Mouse (Mus musculus): ENCODE results near the gene Mcat. TPM values are rescaled to one million over a fixed set of nuclear protein-coding genes. Genes with fewer than 3 reads are reported as not detected.

Gene Mcat
- total RNA-seq, 4 experiments from 2014 or later: 38.4 to 51.7 (median 43.9) TPM

DNA sequence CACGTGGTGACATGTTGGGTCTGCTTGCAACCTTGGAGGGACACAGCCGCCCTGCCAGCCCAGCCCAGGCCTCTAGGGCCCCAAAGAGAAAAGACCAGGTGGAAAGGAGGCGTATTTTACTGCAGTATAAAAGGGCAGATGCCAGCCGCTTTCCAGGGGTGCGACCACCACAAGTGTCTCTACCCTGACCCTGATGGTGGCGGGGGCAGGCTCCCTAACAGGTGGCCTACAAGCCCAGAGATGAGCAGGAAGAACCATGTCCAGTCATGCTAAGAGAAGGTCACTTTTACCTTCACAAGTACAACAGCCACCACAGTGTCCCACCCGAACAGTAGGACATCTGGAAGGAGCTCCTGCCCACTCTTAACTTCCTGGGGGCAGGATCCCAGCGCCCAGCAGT, 12.0 kb upstream of the Mcat start:
- DNase-seq: no peak

DNA sequence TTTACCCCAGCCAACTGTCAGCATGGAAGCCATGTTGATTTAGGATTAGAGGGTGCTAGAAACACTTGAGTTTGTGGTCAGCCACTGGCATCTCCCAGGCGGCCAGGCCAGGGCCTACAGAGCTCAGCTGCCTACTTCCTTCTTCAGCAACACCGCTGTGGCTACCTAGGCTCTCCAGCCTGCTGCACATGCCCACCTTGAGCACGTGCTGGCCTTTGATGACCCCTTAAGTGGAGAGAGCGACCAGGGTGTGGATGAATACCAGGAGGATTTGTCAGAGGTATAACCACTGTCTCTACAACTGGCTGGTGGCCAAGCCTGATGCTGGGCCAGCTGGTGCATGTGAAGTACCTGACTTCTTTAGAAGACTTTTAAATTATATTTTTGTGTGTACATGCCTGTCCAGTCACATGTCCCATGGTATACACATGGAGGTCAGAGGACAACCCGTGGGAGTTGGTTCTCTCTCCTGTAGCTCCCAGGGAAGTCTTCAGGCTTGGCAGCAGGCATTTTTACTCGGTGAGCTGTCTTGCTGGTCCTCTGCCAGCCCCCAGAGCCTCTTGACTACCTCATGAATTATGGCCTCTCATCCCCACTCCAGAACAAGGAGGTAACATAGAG, 11.3 kb upstream of the Mcat start:
- DNase-seq: peak; percentile 71

DNA sequence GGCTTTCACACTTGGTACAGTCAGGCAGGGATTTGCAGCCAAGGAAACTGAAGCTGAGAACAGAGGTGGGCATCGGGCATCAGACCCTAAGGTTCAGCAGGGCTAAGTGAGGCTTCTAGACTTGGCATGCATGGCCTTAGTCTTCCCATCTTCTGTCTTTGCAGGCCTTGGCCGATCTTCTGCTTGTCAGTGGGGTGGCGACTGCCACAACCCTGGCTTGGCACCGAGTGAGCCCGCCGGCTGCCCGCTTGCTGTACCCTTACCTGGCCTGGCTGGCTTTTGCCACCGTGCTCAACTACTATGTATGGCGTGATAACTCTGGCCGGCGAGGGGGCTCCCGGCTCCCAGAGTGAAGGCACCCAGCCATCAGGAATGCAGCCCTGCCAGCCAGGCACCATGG, 10.0 kb upstream of the Mcat start:
- DNase-seq: no peak

DNA sequence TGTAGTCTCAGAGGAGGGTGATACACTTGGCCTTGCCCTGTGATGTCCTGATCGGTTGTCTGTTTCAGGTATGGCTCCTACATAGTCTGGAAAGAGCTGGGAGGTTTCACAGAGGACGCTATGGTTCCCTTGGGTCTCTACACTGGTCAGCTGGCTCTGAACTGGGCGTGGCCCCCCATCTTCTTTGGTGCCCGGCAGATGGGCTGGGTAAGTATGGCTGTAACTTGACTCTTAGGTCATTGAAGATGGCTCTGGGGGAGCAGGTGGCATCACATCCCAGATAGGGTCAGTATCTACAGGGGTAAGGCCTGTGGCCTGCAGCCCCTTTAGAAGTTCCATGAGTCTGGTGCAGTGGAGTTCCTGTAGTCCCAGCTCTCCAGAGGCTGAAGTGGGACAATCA, 8.5 kb upstream of the Mcat start:
- no peak for DNase-seq

DNA sequence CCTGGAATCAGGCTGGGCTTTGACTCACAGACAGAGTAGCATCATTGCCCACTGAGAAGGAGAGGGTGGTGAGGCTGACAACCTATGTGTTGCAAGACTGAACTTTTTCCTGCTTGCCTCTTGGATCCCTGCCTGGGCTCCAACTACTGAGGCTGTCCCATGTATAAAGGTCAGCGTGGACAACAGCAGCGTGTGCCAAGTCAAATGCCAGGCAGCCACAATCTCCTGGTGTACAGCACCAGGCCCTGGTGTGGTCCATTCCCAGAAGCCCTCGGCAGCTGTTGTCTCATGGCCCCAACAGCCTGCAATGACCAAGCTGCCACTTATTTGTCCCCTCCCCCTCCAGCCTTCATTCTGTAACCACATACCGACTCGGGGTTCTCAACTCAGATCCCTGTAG, 8.0 kb upstream of the Mcat start:
- DNase-seq: peak; percentile 57

DNA sequence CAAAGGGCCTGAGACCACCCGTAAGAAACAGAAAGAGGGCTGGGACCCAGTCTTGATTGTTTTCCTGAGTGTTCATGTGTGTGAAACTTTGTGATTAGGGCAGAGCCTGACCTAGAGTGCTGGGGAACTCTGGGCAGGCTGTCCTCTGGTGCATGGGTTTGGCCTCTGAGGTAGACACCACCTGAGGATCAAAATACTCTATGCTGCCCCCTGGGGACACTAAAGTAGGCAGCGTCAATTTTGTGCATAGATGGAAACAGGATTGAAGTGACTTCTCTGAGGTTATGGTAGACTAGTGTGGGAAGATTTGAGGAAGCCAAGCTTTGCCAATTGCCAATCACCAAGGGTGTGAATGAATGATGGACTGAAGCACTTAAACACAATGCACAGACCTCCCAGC, 7.1 kb upstream of the Mcat start:
- DNase-seq: no peak

DNA sequence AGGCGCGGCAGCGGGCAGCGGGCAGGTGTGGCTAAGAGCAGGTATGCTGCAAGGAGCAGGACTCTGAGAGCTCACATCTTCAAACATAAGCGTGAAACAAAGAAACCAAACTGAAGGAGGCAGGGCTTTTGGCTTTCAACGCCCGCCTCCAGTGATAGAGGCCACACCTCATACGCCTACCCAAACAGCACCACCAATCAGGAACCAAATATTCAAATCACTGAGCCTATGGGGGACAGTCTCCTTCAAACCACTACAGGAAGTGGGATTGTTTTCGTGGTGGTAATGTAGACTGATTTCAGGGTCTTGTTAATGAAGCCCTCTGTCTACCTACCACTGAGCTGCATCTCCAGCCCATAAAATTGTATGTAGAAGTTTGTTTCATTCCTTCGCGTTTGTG, 6.1 kb upstream of the Mcat start:
- no peak for DNase-seq

DNA sequence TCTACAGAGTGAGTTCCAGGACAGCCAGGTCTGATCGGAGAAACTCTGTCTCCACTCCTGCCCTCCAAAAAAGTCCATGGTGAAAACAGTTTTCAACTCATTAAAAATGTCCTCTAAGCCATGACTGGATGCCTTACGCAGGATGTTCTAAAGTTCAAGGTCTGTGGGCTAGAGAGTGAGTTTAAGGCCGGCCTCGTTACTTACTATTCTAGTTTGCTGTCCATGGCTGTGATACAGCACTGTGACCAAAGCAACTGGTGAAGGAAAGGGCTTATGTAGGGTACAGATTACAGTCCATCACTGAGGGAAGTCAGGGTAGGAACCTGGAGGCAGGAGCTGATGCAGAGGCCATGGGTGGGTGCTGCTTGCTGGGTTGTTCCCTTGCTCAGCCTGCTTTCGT, 5.0 kb upstream of the Mcat start:
- DNase-seq: peak; percentile 31

DNA sequence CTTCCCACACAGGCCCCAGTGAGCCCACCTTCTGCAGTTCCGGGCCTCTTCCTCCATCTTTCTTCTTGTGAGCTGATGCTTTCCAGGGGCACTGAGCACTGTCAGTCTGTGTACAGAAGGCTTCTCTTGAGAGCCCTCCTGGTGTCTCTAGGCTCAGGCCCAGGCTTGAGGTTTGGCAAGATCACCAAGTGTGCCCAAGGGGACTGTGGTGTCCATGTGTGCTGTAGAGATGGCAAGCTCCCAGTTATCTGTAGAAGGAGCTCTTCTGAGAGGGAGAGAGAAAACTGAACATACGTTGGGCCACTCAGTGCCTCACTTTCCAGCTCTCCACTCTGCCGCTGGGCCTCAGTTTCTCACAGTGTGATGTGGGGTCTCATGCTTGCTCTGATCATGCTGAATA, 4.1 kb upstream of the Mcat start:
- DNase-seq: no peak

DNA sequence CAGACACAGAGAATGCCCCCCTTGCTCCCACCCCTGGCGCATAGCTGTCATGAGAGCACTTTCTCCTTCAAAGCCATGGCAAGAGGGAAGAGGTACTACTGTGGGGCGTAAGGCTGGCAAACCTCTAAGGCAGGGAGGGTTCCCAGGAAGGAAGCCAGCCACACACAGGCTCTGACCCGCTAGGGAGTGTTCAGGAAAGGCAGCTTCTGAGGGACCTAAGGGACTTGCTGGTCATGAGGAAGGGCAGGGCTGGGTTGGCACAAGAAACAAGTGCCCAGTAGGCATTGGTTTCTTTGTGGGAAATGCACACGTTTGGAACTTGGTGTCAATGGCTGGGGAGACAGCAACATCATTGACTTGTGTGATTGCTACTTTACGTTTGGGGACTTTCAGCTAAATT, 2.4 kb upstream of the Mcat start:
- DNase-seq: no peak

DNA sequence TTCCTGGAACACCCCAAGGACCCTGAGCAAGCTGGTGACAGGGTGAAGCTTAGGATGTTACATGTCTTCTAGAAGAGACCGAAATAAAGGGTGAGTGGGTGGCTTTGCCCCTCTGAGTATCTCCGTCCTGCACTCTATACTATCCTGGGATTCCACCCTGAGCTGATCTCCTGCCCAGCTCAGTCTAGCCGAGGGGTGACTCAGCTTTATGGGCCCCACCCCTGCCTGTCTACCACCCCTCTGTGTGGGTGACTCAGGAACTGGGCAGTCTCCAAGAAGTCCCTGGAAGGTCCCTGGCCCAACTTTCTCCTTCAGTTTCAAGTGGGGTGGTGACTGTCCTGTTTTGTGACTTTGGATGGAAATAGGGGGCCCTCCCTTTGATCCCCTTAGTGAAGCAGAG, 1.8 kb upstream of the Mcat start:
- peak; percentile 88 for DNase-seq

DNA sequence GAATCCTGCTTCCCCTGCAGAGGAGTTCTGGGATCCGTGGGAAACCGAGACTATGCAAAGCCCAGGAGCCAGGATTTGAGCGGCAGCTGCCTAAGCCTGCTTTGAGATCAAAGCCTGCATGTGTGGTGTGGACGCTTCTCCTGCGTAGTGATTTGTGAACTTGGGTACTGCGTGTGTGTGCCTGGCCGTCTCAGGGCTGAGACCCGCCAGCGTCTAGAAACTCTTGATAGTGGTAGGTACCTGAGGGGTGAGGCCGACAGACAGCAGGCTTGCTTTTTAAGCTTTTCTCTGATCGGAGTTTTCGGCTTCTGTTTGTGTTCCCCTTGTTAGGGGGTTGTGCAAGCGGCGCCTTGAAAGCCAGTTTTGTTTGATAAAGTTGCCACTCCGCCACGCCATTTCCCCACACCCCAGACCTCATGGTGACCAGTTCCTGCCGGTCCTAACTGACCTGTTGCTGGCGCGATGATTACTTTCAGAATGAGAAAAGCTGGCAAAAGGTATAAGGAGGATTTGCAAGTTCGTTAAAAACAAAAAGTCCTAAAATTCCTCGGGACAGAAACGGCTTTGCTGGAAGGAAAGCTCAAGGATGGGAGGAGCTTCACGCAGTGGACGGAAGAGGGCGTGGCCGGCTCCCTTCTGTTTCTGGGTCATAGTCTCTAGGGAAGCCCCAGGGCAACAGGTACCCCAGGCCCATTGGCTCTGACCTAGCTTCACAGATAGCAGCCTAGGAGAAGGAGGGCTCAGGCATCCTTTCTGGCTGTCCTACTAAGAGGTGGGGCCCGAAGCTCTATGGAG, 467 bp upstream of the Mcat start:
- DNase-seq: peak; percentile 67

DNA sequence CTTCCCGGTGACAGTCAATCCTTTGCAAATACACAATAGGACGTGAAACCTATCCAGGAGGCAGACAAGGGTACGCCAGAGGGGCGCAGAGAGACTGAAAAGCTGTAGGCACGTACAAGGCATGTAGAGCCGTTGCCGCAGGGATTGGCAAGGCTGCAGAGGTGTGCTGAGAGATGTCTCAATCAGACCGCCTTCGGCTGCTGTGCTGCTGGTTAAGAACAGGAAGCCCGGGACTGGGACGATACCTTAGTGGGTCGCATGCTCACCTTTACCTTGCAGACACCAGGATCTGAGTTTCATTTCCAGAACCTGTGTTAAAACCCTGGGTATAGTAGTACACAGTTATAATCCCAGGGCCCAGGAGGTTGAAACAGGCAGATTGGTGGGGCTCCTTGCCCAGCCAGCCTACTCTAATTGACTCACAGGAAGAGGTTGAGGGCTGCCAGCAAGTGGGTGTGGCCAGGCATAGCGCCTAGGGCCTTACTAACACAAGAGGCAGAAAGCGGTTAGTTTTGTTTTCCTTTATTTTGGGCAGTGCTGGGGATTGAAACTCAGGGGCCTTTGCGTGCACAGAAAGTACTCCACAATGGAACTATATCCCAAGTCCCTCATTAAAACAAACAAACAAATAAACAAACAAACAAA, 839 bp downstream of the Mcat start:
- DNase-seq: peak; percentile 88

DNA sequence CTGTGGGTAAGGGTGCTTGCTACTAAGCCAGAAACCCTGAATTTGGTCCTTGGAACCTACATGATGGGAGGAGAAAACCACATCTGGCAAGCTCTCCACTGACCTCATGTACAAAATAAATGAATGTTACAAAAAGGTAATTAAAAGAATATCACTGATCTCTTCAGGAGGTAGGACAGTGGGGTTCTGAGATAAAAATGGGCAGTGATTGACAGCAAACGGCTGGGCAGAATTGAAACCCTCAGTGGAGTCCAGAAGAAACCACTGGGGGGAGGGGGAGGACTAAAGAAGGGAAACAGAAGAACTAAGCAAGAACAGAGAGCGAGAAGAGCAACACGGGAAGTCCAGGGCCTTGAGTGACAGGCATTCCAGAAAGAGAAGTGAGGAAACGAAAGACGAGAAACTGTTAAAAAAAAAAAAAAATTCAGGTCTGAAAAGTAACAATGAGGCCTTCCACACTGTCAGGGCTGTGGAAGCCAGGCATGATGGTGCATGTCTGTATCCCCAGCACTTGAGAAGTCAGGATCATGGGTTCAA, 2.6 kb downstream of the Mcat start:
- DNase-seq: no peak

DNA sequence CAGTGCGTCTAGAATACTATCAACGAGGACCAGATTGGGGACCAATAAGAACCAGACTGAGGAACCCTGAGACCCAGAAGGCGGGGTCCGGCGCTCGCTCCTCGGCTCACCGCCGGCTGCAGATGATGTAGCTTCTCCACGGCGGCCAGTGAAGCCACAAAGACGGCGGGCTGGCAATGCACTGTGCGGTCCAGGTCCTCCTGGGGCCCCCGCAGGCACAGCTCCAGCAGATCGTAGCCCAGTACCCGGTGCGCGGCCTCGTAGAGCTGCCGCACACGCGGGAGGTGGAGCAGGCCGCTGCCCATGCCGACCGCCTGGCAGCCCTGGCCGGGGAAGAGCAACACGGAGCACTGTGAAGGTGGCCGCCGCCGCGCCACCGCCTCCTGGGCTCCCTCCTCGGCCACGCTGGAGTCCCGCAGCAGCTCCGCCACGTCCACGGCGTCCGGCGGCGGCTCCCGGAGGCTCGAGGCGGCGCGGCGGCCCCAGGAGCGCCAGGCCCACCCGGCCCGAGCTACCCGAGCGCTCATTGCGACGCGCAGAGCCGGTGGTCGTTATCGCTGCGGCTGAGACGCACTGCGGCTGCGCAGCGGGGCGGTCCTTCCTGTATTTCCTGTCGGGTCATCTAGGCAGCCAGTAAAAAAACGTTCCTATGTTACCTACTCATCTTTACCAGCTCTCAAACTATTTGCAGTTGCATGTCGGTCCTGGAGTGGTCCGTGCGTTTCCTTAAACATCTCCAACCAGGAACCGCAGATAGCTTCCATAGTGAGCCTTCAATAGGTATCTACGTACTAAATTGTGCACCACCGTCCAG, 8.2 kb downstream of the Mcat start:
- peak; percentile 79 for DNase-seq

DNA sequence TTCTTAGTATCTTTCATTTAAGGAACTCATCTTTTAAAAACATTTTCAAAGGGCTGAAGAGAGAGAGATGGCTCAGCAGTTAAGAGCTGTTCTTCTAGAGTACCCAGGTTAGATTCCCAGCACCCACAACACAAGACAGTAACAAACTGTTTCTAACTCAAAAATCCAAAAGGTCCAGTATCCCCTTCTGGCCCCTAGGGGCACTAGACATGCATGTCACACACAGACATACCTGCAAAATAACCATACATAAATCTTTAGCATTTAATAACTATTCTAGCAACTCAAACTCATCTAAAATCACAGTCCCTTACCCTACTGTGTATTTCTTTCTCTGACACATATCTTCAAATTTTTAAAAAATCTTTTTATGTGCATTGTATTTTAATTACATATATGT, 9.8 kb downstream of the Mcat start:
- DNase-seq: no peak

DNA sequence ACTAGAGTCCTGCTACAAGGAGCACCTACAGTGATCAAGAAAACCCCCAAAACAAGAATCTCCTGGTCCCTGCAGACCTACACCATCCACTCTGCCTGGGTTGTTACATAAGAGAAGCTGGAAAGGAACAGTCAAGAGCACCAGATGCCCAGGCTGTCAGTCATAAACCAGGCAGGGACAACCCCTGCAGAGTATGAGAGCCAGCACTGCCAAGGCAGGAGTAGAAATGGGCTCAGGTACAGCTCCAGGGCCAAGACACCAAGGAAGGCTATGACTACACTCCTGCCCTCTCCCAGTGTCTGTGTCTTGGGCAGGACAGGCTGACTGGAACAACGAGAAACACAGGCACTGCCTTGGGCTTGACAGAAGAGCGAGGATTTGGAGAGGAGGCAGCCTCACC, 13.4 kb downstream of the Mcat start:
- no peak for DNase-seq

DNA sequence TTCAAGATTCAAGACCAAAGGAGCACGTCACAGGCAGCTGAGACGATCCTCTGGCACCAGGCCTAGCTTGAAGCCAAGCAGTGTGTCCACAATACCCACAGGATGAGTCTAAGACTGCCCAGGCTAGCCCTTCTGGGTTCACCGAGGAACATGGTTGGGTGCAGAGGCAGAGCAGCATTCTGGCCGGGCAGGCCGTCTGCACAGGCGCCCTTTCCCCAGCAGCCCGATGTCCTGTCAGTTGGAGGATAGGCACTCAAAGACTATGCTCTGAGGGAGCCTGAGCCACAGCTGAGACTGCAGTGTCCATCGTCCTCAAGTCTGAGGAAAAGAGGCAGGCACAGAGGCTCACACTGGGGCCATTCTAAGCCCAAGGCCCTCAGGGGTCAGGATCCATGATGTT, 16.4 kb downstream of the Mcat start:
- DNase-seq: no peak

DNA sequence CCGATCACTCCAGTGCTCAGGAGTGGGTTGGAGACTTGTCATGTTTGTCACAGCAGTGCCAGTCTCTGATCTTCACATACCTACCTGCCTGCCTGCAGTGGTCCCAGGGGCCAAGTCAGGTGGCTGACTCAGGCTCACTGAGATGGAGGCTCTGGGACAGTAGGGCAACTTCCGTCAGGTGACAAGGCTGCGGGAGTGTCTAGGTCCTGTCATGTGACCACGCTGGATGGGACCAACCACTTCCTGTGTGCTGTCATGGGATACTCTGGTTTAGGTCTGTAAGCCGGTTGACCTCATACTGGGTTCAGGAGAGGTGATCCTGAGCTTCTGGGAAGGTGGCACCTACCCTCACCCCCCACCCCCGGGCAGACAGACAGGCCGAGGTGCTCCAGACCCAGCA, 17.6 kb downstream of the Mcat start:
- no peak for DNase-seq

DNA sequence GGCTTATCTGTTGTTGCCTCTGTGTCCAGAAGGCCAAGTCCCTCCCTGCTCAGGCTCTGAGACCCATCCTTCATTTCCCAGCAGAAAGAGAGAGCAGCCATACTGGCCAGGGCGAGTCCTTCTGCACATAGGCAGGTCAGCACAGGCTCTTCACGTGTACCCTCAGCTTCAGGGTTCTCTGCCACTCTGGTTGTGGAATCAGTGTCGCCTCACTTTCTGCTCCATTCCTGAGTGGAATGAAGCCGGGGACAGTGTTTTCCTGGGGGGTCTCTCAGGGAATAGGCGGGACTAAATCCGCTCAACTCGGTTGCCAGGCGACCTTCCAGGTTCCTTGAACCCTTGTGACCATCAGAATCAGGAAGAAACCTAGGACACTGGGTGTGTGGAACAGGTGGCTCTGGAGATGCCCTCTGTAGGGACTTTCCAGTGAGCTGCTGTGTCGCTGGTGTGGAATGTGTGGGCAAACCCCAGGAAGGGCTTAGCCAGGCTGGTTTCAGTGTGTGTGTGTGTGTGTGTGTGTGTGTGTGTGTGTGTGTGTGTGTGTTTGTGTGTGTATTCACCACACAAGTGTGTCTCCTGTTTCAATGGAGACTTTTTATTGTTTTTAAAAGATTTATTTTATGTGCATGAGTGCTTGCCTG, 21.8 kb downstream of the Mcat start:
- no peak for DNase-seq

DNA sequence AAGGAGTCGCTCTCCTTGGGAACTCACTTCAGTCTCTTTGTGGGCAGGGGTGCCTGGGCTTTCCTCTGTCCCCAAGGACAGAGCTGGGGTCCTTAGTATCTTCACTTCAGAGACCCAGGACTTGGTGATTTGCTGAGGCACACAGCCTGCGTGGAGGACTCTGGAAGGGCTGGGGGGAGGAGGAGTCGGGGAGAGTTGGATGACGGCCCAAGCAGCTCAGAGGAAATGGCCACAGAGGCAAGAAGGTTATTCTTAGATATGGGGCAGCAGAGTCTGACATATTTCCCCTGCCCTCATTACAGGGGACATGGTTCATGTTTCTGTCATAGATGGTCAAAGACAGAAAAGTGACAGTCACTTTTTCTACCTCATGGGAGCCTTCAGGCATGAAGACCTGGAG, 23.7 kb downstream of the Mcat start:
- DNase-seq: peak; percentile 46

DNA sequence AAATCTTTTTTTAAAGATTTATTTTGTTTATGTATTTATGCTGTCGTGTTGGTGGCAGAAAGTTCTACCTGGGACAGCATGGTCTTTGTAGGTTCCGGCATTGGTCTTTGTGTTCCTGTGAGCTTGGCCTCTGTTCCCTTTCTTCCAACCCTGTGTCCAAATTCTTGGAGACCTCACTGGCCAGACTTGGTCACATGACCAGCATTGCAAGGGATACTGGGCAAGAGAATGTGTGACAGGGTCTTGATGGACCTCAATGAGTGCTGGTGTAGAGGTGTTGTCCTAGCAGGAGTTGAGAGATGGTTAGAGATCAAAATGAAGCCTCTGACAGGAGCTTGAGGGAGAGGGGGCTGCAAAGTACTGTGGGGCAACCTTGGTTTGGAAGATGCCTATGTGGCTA, 24.7 kb downstream of the Mcat start:
- no peak for DNase-seq

DNA sequence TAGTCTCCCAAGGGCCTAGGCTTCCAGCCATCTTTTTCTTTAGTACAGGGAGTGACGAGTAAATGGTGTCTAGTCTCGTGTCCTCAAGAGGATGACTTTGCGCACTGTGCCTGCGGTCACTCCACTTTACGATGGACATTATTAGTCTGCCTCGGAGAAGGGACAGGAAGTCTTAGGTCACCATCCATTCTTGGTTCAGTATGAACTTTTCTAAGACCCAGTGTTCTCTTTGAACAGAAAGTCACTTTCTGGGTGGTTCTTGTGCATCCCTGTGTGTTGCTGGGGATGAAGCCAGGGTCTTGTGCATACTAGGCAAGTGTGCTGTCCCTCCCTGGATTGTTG, 27.7 kb downstream of the Mcat start:
- DNase-seq: no peak
